Mouse (Mus musculus) hindbrain, embryonic 11.5 days (tissue): ENCODE measurements around the gene Shisal2b. TPM values are rescaled to one million over a fixed set of nuclear protein-coding genes. Genes with fewer than 3 reads are reported as not detected.
A peak's percentile ranks its signal among the peaks of the same experiment; 100 is the strongest.

ENCODE experiments used
- ATAC-seq: fragments of 200-750 bp; cut with Nextera tagmentation; 2 replicates; pipeline ENCODE4 v1.8.0; 2017; ENCODE audit warnings: mild to moderate bottlenecking, moderate TSS enrichment, moderate library complexity; ENCODE audit not compliant: low FRiP score
- DNase-seq: peaks from one replicate; pipeline ENCODE4 v3.0.0-alpha.2; 2015; ENCODE audit warnings: low spot score
- H3K27ac ChIP-seq: fragments of 300-500 bp; sonication (generic); 2 replicates; pipeline ENCODE4 v1.5.1; 2014; ENCODE audit warnings: mild to moderate bottlenecking, low read depth, low read length
- H3K27me3 ChIP-seq: fragments of 300-500 bp; sonication (generic); 2 replicates; pipeline ENCODE4 v1.6.1; 2014; ENCODE audit warnings: mild to moderate bottlenecking, low read length, moderate library complexity, mixed read lengths; ENCODE audit not compliant: control insufficient read depth, insufficient read depth
- H3K36me3 ChIP-seq: fragments of 300-500 bp; sonication (generic); 2 replicates; pipeline ENCODE4 v1.6.1; 2014; ENCODE audit warnings: mild to moderate bottlenecking, low read length, moderate library complexity, mixed read lengths; ENCODE audit not compliant: control insufficient read depth, insufficient read depth
- H3K4me1 ChIP-seq: fragments of 300-500 bp; sonication (generic); replicated peaks from 2 replicates; pipeline ENCODE4 v1.6.1; 2014; ENCODE audit warnings: low read length, mixed read lengths; ENCODE audit not compliant: control insufficient read depth, insufficient read depth
- H3K4me2 ChIP-seq: fragments of 300-500 bp; sonication (generic); replicated peaks from 2 replicates; pipeline ENCODE4 v1.6.1; 2014; ENCODE audit warnings: mild to moderate bottlenecking, low read depth, low read length
- H3K4me3 ChIP-seq: fragments of 300-500 bp; sonication (generic); 2 replicates; pipeline ENCODE4 v1.5.1; 2014; ENCODE audit warnings: low read depth, low read length
- H3K9ac ChIP-seq: fragments of 300-500 bp; sonication (generic); 2 replicates; pipeline ENCODE4 v1.6.1; 2014; ENCODE audit warnings: low read depth, low read length
- H3K9me3 ChIP-seq: fragments of 300-500 bp; sonication (generic); 2 replicates; pipeline ENCODE4 v1.6.1; 2016; ENCODE audit warnings: low read length; ENCODE audit not compliant: control insufficient read depth
- WGBS: fragments of 180-500 bp; shearing (Covaris S2); extraction: QIAGEN DNeasy Blood & Tissue Kit; methylation state at CpG from one replicate; pipeline ENCODE4 v1.1.7; 2014; 5-methylcytosine and 5-hydroxymethylcytosine counted together
- polyA plus RNA-seq: library from polyadenylated mRNA; unstranded; fragments of >200 nt; fragmentation: Nextera tagmentation; extraction: Ambion mirVana; gene quantifications from 2 replicates; pipeline ENCODE4 v1.2.1, GENCODE M21; 2014

Shisal2b gene
- polyA plus RNA-seq, 1 experiment from 2014 or later: not detected

DNA sequence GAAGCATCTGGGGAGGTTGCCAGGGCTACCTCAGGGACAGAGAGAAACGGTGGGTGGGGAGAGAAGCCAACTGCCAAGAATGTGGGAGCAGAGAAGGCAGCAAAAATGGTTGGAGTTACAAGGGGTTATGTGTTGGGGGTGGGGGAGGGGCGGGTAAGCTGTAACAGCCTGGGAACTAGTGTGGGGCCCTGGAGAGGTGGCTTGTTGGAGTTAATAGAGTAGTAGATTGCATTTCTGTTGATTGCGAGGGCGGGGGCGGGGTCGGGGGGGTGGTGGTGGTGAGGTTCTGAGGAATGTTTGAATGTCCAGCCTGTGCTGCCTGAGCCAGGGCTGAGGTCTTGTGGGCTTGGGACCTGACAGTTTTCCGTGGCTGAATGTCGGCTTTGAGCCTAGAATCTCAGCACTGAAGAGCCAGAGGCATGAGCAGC is 41.3 kb downstream of the Shisal2b start:
- Histone ChIP-seq H3K36me3 (peaks cover 3% of the 10 kb centered on the region; the same call in 1 of the 2 replicates), H3K4me1 (no peaks in the 10 kb centered on the region), H3K9ac (no peak overlapping the region), H3K27ac (no peak overlapping the region), H3K4me2 (no peak overlapping the region), H3K9me3 (no peaks in the 10 kb centered on the region), H3K4me3 (no peak overlapping the region), H3K27me3 (no peaks in the 10 kb centered on the region)
- WGBS: 20% methylated on average over 7 of the region's 8 CpGs
- ATAC-seq (peak; percentile 46), DNase-seq (peak; percentile 25)

DNA sequence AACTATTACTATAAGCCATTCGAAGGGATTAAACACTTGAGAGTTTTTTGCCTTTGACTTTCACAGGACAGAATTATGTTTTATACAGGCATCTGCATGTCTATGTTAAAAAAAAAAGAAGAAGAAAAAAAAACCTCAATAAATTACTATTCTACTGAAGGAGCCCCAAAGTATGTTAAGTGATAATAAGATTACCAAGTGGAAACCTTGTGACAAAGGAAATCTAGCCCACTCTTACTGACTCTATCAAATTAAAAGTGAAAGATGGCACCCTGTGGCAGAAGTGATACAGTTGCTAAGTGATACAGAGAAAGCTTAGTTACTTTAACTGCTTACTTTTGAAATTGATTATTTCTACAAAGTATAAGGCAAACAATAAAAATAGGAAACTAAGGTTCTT is 41.8 kb downstream of the Shisal2b start:
- 96% methylated on average over 1 of the region's 1 CpGs for WGBS
- Histone ChIP-seq H3K36me3 (peaks cover under 1% of the 10 kb centered on the region; the same call in 1 of the 2 replicates), H3K9ac (no peak overlapping the region), H3K27me3 (no peaks in the 10 kb centered on the region), H3K4me2 (no peak overlapping the region), H3K27ac (no peak overlapping the region), H3K4me3 (no peak overlapping the region), H3K9me3 (no peaks in the 10 kb centered on the region), H3K4me1 (no peaks in the 10 kb centered on the region)
- no peak for ATAC-seq
- no peak for DNase-seq

DNA sequence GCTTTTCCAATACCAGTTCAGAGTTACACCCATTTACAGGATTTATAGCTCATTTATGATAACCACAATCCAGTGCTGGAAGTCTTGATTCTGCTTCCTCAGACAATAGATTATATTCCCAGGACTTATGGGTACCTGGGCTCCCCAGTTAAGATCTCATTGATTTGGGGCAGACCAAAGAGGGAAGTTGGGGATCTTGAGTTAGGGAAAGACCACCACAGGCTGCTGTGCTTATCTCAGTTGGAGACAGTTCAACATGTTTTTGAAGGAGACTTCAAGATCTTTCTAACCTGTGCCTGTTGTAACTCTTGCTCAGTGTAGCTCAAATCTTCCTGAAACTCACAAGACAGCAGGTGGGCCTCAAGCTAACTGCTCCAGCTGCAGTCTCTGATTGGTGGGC is 42.5 kb downstream of the Shisal2b start:
- no peak overlapping the region for H3K27ac ChIP-seq
- H3K27me3 ChIP-seq: no peaks in the 10 kb centered on the region
- H3K9ac ChIP-seq: no peak overlapping the region
- no peak overlapping the region for H3K4me3 ChIP-seq
- no peaks in the 10 kb centered on the region for H3K36me3 ChIP-seq
- no peaks in the 10 kb centered on the region for H3K4me1 ChIP-seq
- ATAC-seq: no peak
- no peak overlapping the region for H3K4me2 ChIP-seq
- DNase-seq: no peak
- no peaks in the 10 kb centered on the region for H3K9me3 ChIP-seq

DNA sequence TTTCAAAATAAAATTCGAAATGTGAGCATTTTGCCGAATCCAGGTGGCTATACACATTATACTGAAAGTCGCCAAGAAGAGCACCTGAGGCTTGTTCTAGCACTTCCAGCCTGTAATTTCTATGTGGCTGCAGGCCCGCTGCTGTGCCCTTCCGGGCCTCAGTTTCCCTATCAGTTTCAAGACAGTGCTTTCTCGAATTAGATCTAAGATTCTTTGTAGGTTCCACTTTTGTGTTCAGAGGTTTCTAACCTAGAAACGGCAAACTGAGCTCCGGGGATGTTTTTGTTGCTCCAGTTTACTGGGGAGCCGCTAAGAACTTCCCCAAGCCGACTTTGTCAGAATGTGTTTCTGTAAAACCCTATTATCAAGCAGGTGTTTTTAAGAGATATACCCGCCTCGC is 46.0 kb downstream of the Shisal2b start:
- no peaks in the 10 kb centered on the region for H3K27me3 ChIP-seq
- no peaks in the 10 kb centered on the region for H3K36me3 ChIP-seq
- H3K9ac ChIP-seq: peak overlapping the region; percentile 91
- H3K4me2 ChIP-seq: peak overlapping the region; percentile 54
- H3K4me1 ChIP-seq: no peaks in the 10 kb centered on the region
- no peak overlapping the region for H3K27ac ChIP-seq
- WGBS: 64% methylated on average over 12 of the region's 12 CpGs
- peak overlapping the region; percentile 84 for H3K4me3 ChIP-seq
- H3K9me3 ChIP-seq: no peaks in the 10 kb centered on the region
- DNase-seq: no peak
- no peak for ATAC-seq

DNA sequence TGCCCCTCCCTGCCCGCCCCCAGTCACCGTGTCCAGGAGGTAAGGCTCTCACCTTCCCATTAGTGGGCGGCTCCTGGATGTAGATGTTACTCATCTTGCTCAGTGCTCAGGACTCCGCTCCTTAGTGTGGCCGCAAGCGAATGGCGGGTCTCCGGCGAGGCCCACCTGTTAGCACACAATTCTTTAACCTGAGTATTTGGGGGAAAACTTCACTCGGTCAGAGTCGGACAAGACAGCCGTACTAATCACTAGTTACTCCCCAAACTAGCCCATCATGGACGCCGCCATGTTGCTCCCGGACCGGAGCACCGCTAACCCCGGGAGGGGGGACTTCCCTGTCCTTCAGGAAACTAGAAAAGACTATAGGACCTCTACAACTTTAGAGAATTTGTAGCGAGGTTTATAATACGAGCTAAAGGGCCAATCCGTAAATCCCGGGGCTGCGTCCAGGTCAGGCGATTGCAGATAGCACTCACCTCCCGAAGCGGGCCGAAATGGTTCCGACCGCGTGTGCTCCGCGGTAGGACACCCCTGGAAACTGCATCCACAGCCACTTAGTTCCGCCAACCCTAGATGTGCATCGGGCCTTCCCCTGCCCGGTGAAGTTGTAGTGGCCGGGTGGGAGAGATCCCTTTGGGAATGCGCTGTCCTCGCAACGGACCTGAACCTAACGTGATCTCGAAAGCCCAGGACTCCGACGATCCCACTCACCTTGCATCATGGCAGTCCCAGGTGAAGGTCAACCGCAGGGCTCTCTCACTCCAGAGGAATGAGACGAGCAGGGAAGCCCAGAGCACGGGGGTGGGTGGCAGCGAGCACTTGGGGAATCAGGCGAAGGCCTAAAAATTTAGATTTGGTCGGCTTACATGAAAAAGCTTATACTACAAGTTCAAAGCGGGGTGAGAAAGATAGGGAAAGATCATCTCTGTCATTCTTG is 46.8 kb downstream of the Shisal2b start, which contains the start of gene Cwc27:
Gene Cwc27 (minus strand): TSS at position 508 of the 937 bp plus-strand sequence.
- Histone ChIP-seq H3K27ac (peak within 1 kb of the TSS; percentile 58), H3K9me3 (no peaks in the 10 kb centered on the region), H3K36me3 (no peaks in the 10 kb centered on the region), H3K9ac (peak within 1 kb of the TSS; percentile 91), H3K27me3 (no peaks in the 10 kb centered on the region), H3K4me2 (peak within 1 kb of the TSS; percentile 54), H3K4me1 (no peaks in the 10 kb centered on the region), H3K4me3 (peak within 1 kb of the TSS; percentile 84)
- DNase-seq: peak; percentile 93
- ATAC-seq: peak; percentile 97
- 1% methylated on average over 50 of the region's 50 CpGs for WGBS

DNA sequence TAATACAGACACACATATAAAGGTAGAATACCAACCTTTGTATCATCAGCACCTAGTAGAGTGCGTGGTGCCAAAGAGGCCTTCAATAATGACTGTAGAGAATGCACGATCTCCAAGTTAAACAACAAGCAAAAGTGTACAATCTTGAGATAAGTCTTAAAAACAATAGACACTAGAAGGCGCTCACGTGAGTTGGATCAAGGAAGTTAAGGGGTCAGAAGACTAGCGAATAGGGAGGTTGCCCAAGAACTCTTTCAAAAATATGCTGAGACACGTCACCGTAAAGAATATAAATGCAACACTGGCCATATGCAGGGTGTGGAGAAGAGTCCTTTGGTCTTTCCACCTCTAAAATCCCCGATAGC is 47.4 kb downstream of the Shisal2b start:
- no peaks in the 10 kb centered on the region for H3K27me3 ChIP-seq
- no peak for DNase-seq
- peak; percentile 10; the same call in 1 of the 2 replicates for ATAC-seq

DNA sequence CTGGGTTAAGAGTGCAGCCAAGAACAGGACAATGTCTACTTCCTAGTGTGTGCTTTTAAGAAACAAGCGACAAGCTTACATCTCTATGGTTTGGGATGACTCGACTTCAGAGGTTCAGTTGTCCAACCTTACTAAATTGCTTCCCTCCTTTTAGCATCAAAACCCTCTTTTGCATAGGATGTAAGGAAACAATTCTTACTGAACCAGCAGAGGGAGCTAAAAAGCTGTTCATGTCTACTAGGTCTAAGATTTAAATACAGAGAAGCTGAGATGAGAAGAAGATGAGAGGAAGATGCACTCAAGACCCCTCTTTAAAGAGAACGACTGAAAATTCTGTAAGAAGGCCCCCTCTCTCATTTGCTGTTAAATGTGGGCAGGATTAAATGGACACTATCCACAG is 58.0 kb downstream of the Shisal2b start:
- DNase-seq (peak; percentile 65), ATAC-seq (no peak)
- no peaks in the 10 kb centered on the region; the same call in 1 of the 2 replicates for H3K36me3 ChIP-seq
- no peaks in the 10 kb centered on the region for H3K4me1 ChIP-seq
- H3K9ac ChIP-seq: no peak overlapping the region
- no peak overlapping the region for H3K27ac ChIP-seq
- no peak overlapping the region for H3K4me3 ChIP-seq
- H3K27me3 ChIP-seq: no peaks in the 10 kb centered on the region
- H3K9me3 ChIP-seq: no peaks in the 10 kb centered on the region
- 65% methylated on average over 3 of the region's 3 CpGs for WGBS
- H3K4me2 ChIP-seq: no peak overlapping the region

More for the DNA sequence above, 47.4 kb downstream of the Shisal2b start:
- peak overlapping the region; percentile 91 for H3K9ac ChIP-seq
- 10% methylated on average over 8 of the region's 8 CpGs for WGBS
- H3K4me3 ChIP-seq: peak overlapping the region; percentile 84
- no peaks in the 10 kb centered on the region for H3K36me3 ChIP-seq
- H3K4me2 ChIP-seq: peak overlapping the region; percentile 54
- no peaks in the 10 kb centered on the region for H3K4me1 ChIP-seq
- H3K27ac ChIP-seq: no peak overlapping the region; the same call in 1 of the 2 replicates
- H3K9me3 ChIP-seq: no peaks in the 10 kb centered on the region

DNA sequence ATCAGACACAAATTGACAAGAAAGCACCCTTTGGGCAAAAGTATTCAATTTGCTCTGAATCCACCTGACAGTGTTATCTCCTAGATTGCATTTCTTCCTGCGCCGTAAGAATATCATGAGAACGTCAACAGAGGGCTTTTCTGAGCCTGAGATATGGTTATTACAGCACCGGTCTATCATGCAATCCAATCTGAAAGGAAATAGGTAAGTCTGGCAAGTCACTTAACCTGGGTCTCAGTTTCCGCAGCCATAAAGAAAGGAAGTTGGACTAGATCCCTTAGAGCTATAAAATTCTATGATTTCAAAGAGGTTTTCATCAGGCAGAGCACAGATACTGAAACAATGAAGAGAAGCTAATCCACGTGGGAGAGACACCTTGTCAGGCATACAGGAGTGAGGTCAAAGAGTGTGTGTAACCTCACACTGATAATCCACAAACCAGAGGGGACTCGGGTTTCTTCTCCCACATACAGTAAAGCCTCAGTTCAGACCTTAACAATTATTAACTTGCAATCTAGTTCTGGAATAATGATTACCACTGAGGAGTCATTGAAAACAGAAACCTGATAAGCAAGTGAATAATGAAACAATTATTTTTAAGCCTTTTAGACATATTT is 64.0 kb downstream of the Shisal2b start:
- H3K27ac ChIP-seq: no peak overlapping the region
- no peak overlapping the region for H3K4me2 ChIP-seq
- no peaks in the 10 kb centered on the region for H3K9me3 ChIP-seq
- H3K4me1 ChIP-seq: no peaks in the 10 kb centered on the region
- ATAC-seq (no peak), DNase-seq (no peak)
- H3K4me3 ChIP-seq: no peak overlapping the region
- no peaks in the 10 kb centered on the region for H3K27me3 ChIP-seq
- no peaks in the 10 kb centered on the region for H3K36me3 ChIP-seq
- no peak overlapping the region for H3K9ac ChIP-seq
- WGBS: 91% methylated on average over 7 of the region's 7 CpGs
